Mouse (Mus musculus) Muller cell, postnatal 12 days (primary cell): Measurements from ENCODE around the gene Daam1.
"Not testable (repeated sequence)": the region's sequence is repeated elsewhere in the genome, so short reads cannot be mapped to it uniquely, and the experiment has no call there.

Experiments
- DNase-seq: peaks from one replicate; pipeline ENCODE4 v3.0.0-alpha.2; 2015; ENCODE audit errors: inconsistent ontology term

Daam1 gene

GRCm38 (mm10) chr12:71834041-71834440 is 3.2 kb downstream of the Daam1 start:
- peak; percentile 48 for DNase-seq

- no peak for DNase-seq
These were observed 5.2 kb downstream of the Daam1 start for GRCm38 (mm10) chr12:71835966-71836668.

DNA sequence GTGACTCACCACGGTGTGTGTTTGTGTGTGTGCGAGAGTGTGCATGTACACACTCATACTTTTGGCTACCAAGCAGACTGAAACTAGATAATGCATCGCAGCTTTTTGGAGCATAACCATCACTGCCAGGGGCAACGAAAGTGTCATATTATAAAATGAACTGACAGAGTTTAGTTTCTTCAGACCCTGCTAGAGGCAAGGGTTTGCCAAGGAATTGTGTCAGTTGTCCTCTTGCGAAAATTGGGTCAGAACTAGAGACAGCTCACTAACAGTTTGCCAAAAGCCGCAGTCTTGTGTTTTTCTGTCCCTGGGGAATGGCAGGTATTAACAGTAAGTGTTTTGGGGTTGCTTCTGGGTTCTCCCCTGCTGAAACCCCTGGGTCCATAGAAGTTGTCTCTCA is 5.9 kb downstream of the Daam1 start:
- DNase-seq = no peak

DNA sequence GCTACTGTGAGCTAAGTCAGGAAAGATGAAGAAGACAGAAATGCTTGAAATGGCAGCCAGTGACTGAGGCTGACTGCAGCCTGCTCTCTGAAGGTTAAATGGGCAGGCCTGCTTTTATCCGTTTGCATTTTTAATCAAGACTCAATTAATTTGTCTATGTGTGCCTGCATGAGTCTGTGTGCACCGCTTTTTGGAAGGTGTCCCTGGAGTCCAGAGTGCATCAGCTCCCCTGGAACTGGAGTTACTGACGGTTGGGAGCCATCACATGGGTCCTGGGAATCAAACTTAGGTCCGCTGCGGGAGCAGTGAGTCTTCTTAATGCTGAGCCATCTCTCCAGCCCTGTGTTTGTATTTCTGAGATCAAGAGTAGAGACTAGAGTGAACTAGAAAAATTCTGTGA is 6.7 kb downstream of the Daam1 start:
- no peak for DNase-seq

GRCm38 (mm10) chr12:71838230-71838629 is 7.4 kb downstream of the Daam1 start:
- DNase-seq = no peak

DNA sequence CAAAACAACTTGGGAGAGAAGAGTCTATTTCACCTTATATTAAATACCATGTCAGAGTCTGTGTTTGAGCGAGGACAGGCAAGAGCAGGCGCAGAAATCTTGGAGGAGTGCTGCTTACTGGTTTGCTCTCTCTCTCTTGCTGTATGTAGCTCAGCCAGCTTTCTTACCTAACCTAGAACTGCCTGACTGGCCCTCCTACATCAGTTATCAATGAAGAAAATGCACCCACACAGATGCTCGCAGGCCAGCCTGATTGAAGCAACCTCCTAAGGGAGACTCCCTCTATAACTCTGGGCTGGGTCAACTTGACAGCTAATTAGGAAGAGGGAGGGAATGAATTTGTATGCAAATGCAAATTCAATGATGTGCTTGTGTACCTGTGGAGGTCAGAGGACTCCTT is 8.8 kb downstream of the Daam1 start:
- no peak for DNase-seq

- DNase-seq = peak; percentile 74
These were observed 9.7 kb downstream of the Daam1 start for GRCm38 (mm10) chr12:71840430-71841186.

GRCm38 (mm10) chr12:71842006-71842405 is 11.1 kb downstream of the Daam1 start:
- no peak for DNase-seq

DNA sequence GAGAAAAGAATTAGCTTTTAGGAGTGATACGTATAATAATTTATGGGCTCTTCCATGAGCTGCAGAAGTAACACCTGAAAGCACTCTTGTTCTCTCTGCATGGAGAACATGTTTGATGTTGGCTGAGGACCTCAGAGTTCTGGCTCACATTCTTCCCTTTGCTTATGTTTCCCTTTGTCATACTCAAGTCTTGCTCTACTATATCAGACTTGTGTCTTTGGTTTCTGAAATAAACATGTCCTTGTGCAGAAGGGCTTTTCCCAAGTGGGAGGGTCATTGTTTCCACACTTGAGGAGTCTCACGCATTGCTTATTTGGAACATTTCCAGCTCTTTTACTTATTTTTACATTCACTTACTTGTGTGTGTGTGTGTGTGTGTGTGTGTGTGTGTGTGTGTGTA is 11.7 kb downstream of the Daam1 start:
- DNase-seq = no peak

- DNase-seq = no peak
These were observed 14.6 kb downstream of the Daam1 start for GRCm38 (mm10) chr12:71845486-71845885.

DNA sequence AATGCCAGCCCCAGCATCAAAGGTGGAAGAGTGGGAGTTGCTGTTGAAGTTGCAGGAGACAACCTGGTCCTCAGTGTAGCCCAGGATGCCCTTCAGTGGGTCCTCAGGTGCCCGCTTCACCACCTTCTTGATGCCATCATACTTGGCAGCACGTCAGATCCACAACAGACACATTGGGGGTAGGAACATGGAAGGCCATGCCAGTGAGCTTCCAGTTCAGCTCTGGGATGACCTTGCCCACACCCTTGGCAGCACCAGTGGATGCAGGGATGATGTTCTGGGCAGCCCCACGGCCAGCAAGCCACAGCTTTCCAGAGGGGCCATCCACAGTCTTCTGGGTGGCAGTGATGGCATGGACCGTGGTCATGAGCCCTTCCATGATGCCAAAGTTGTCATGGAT is 15.5 kb downstream of the Daam1 start:
- not testable (repeated sequence) for DNase-seq

- DNase-seq = not testable (repeated sequence)
These were observed 16.1 kb downstream of the Daam1 start for GRCm38 (mm10) chr12:71847024-71847423.

DNA sequence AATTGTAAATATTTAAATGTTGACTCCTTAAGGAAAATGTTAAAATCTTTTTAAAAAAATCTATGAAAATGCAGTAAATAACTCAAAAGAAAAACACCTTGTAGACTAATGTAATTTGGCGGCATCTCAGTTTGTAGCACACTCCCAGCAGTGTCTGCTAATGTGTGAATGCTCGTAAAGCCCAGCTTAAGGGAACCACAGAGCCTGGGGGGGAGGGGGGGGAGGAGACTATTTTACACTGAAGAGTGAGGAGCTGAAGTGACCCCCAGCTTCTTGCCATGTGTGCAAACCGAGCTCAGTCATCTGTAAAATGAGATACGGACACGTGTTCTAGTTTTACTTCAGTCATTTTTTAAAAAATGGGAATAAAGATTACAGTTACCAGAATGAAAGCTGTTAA is 16.7 kb downstream of the Daam1 start:
- no peak for DNase-seq

DNA sequence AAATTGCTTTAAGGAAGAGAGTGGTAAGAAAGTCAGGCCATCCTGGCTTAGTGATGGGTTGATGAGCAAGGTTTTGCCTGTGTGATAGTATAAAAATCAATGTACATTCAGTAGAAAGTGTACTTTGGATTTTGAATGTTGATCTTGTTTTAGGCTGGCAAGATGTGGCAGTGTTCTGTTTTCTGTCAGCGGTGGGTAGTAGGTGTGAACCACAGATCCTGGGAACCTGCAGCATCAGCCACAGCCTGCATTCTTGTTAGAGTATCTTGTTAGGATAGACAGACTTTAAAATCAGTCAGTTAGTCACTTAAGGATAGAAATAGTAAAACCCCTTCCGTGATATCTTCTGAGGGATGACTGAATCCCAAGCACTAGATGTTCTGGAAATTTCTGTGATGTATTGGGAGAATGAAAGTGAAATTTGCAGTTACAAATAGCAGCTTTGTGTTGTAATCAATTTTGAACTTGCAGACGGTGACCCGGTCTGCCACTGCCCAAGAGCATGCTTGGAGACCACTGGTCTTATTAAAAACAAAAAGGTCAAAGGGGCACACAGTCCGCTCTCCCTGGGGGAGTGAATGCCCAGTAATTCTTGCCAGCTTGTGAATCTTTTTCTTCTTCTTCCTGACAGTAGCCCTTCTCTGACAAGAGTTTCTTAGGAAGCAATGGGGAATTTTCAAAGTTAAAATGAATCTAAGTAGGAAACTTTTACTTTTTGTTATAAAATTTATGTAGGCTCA is 17.3 kb downstream of the Daam1 start:
- no peak for DNase-seq

DNA sequence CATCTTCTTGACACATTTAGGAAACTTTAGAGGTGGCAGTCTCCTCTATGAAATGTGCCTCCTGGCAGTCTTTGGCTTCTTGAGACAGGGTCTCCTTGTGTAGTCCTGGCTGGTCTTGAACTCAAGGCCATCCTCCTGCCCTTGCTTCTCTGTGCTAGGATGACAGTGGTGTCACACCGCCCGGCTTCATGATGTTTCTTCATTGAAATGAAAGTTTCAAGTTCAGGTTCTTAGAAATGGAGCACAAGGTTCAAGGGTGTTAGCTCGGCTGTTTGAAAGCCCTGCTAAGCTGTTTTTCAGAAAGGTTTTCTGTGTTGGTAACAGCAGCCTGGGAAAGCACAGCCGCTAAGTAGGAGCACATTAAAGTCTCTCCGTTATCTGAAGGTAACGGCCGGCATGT is 18.2 kb downstream of the Daam1 start:
- DNase-seq = no peak

DNA sequence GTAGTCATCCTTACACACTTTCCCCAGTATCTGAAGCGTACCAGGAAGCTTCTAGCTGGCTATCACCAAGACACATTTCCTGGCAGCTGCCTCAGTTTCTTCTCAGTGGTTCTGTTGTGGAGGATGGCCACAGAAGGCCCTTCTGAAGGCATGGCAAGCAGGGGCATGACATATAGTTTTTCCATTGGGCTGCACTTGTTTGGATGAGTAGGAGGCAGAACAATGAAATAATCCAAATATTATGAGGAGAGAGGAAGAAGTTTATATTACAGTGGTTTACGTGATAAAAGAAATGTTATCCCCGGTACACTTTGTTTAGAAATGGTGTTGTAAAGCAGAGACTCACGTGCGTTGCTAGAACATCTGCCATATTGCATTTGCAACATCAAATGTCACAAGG is 19.3 kb downstream of the Daam1 start:
- no peak for DNase-seq

- no peak for DNase-seq
These were observed 21.8 kb downstream of the Daam1 start for GRCm38 (mm10) chr12:71852678-71853077.

DNA sequence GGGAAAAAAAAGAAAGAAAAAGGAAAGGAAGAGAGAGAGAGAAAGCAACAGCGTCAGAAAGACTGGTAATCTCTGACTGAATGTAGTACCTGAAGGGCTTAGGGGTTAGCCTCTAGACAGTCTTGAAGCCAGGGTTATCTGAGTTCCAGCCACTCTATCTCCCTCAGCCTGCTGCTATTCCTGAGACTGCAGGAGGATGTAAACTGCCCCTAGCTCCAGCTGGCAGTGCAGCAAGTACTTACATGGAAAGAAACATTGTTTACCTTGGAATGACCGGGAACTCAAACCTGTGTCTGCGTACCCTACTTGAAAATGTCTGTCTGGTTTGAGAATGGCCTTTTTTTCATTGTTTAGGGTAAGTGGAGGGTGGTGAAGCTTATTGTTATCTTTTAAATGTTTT is 22.8 kb downstream of the Daam1 start:
- no peak for DNase-seq

DNA sequence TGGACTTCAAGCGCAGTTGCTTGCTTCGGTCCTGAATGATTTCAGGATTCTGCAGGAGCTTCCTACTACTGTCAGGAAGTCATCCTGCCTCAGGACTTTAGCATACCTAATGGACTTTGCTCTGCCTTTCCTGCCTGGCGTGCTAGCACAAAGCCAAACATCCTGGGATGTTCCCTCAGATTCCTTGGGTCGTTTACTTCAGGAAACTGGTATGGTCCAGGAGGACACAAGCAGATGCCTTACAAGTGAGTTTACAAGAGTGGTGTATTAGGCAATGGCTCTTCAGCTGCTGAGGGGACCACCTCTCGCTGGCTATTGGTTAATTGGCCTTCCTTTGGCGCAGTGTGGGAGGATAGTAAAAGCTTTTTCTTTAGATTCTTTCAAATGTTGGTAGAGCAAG is 23.3 kb downstream of the Daam1 start:
- no peak for DNase-seq

GRCm38 (mm10) chr12:71855730-71856479 is 25.0 kb downstream of the Daam1 start:
- peak; percentile 82 for DNase-seq

DNA sequence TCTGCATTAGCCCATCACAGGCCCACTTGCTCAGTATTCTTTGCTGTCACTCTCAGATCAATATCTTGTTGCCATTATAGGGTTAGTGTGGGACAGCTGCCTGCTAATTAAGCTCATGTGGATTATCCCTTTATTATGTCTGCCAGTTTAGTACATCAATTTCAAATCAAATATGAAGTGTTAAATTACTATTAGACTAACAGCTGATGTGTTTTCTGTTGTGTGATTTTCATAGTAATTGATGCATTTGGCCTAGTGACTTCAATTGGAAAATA is 25.5 kb downstream of the Daam1 start:
- DNase-seq = no peak

DNA sequence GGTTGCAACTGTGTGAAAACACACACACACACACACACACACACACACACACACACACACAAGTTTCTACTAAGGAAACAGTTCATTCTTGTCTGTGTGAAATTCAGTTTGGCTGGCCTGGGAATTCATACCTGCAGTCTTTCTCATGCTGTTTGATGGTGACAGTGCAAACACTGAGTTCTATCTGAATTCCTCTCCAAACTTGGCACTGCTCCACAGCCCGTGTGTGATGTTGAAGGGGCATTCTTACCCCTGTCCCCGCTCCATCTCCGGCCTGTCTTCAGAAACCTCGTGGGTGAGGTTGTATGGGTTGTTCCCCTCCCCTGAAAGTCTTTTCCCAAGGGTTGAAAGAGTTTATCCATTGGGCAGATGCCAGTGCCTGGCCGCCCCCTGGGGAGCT is 28.2 kb downstream of the Daam1 start:
- no peak for DNase-seq
